Mouse (Mus musculus) neutrophil, adult 5-6 weeks (primary cell): ENCODE measurements around the gene Hspb3. TPM values are rescaled to one million over a fixed set of nuclear protein-coding genes. Genes with fewer than 3 reads are reported as not detected.

ENCODE experiments used
- ATAC-seq: fragments of 151-379, 151-347 bp; 2 replicates; pipeline ENCODE4 v1.8.0; 2017; ENCODE audit warnings: mild to moderate bottlenecking, moderate TSS enrichment; ENCODE audit not compliant: insufficient number of reproducible peaks, poor library complexity, low FRiP score, severe bottlenecking; ENCODE audit errors: extremely low read depth
- total RNA-seq: library from RNA; stranded (forward); fragments of 200-1000 nt; gene quantifications from 2 replicates; pipeline ENCODE4 v1.2.3, GENCODE M21; 2017

The Hspb3 gene
- not detected in 2 replicates for total RNA-seq

GRCm38 (mm10) chr13:113663151-113663779 lies at the start of gene Hspb3:
Hspb3 (minus strand) TSS chr13:113663676.
- no peak for ATAC-seq

- ATAC-seq: no peak
These were observed 49.7 kb upstream of the Hspb3 start for GRCm38 (mm10) chr13:113713186-113713585.

GRCm38 (mm10) chr13:113706183-113706582 lies 42.7 kb upstream of the Hspb3 start:
- no peak for ATAC-seq

- ATAC-seq: no peak
These were observed 37.7 kb upstream of the Hspb3 start for GRCm38 (mm10) chr13:113701185-113701584.

GRCm38 (mm10) chr13:113699928-113700327 lies 36.5 kb upstream of the Hspb3 start:
- ATAC-seq: no peak

- ATAC-seq: no peak
These were observed 36.0 kb upstream of the Hspb3 start for GRCm38 (mm10) chr13:113699415-113699873.

GRCm38 (mm10) chr13:113696838-113697321 lies 33.4 kb upstream of the Hspb3 start:
- no peak for ATAC-seq

GRCm38 (mm10) chr13:113693383-113693782 lies 29.9 kb upstream of the Hspb3 start:
- peak; percentile 63 for ATAC-seq

GRCm38 (mm10) chr13:113691644-113692043 lies 28.2 kb upstream of the Hspb3 start:
- ATAC-seq: no peak

GRCm38 (mm10) chr13:113689883-113690282 lies 26.4 kb upstream of the Hspb3 start:
- ATAC-seq: no peak

GRCm38 (mm10) chr13:113686691-113687121 lies 23.2 kb upstream of the Hspb3 start:
- no peak for ATAC-seq

- no peak for ATAC-seq
These were observed 19.3 kb upstream of the Hspb3 start for GRCm38 (mm10) chr13:113682821-113683220.

- no peak for ATAC-seq
These were observed 17.2 kb upstream of the Hspb3 start for GRCm38 (mm10) chr13:113680646-113681045.

- peak; percentile 56; the same call in 1 of the 2 replicates for ATAC-seq
These were observed 6.1 kb upstream of the Hspb3 start for GRCm38 (mm10) chr13:113669459-113670077.

GRCm38 (mm10) chr13:113663883-113664282 lies 407 bp upstream of the Hspb3 start:
- ATAC-seq: no peak

GRCm38 (mm10) chr13:113661826-113662271 lies 1.6 kb downstream of the Hspb3 start:
- no peak for ATAC-seq

GRCm38 (mm10) chr13:113660576-113661310 lies 2.7 kb downstream of the Hspb3 start:
- ATAC-seq: no peak

GRCm38 (mm10) chr13:113657204-113657603 lies 6.3 kb downstream of the Hspb3 start:
- no peak for ATAC-seq

GRCm38 (mm10) chr13:113656639-113657038 lies 6.8 kb downstream of the Hspb3 start:
- no peak for ATAC-seq

- ATAC-seq: no peak
These were observed 8.0 kb downstream of the Hspb3 start for GRCm38 (mm10) chr13:113655511-113655910.
